Mouse (Mus musculus): ENCODE measurements around the gene Zbtb12. TPM values are rescaled to one million over a fixed set of nuclear protein-coding genes. Genes with fewer than 3 reads are reported as not detected.

The Zbtb12 gene
- polyA plus RNA-seq, 1 experiment: 10.2 TPM

DNA sequence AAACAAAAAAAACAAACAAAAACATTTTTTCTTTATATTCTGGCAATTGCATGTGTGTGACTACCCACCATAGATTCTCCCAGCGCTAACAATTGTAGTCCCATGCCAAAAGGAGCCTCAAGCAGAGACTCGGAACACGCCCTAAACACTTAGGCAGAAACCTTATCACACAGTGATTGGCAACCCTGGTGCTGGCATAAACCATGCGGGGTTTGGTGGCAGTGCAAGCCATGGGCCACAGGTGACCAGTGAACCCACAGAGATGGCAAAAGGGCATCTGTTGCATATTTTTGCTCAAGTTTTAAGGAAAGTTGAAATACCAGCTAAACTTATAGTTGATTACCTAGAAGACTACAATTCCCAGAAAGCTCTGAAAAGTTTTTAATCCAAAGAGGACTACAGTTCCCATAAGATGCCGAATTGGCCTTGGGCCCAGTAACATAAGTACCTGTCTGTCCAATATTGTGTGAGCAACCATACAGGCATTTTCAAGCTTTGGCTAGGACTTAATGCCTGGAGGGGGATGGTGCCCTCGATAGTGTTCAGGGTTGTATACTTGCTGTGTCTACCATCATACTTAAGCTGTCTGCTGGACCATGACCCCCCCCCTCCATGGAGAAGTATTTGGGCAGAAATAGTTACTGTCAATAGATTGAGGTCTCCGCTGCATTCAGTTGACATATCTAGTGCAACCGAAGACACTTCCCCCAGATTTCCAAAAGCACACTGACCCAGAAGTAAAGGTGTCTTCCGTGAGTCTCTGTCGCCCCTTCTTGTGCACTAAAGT is 18.3 kb downstream of the Zbtb12 start:
- Histone ChIP-seq H3K79me2 (ENCODE audit: control insufficient read depth, insufficient read depth) (peaks cover 28% of the 10 kb centered on the region), H3K4me2 (ENCODE audit: low read depth) (peak overlapping the region; percentile 98), H3K36me3 (ENCODE audit: control insufficient read depth, insufficient read depth) (no peaks in the 10 kb centered on the region), H3K4me3 (peak overlapping the region; percentile 91), H3K27me3 (ENCODE audit: control insufficient read depth, insufficient read depth, insufficient read length) (no peaks in the 10 kb centered on the region), H3ac (ENCODE audit: control insufficient read depth, insufficient read length) (peak overlapping the region; percentile 75)
- no peak for TF ChIP-seq E2F4 (IDR thresholded peaks at IDR 0.05; ENCODE audit: insufficient read depth)
- TF ChIP-seq TCF12 (IDR thresholded peaks at IDR 0.05; ENCODE audit: insufficient read depth, poor library complexity, severe bottlenecking): no peak
- no peak for TF ChIP-seq SRF (IDR thresholded peaks at IDR 0.05; ENCODE audit: control insufficient read depth, insufficient read length, low read depth)
- no peak for TF ChIP-seq CEBPB (IDR thresholded peaks at IDR 0.05; ENCODE audit: insufficient read depth, poor library complexity, severe bottlenecking)
- TF ChIP-seq MAX (IDR thresholded peaks at IDR 0.05; ENCODE audit: low read depth): no peak
- no peak for TF ChIP-seq MYOG (IDR thresholded peaks at IDR 0.05; ENCODE audit: control insufficient read depth in 1 of 3, insufficient read depth in 1 of 3, insufficient read length in 2 of 3, low read depth in 2 of 3)
- no peak for TF ChIP-seq USF1 (IDR thresholded peaks at IDR 0.05; ENCODE audit: low read depth)
- no peak for TF ChIP-seq POLR2A (IDR thresholded peaks at IDR 0.05; ENCODE audit: insufficient read length, low read depth)
- TF ChIP-seq POLR2AphosphoS2 (IDR thresholded peaks at IDR 0.05; ENCODE audit: insufficient read length, low read depth): peak; percentile 14
- no peak for TF ChIP-seq TCF3 (IDR thresholded peaks at IDR 0.05; ENCODE audit: insufficient read length, low read depth)
- TF ChIP-seq REST (IDR thresholded peaks at IDR 0.05; ENCODE audit: insufficient read depth, insufficient read length): no peak
- TF ChIP-seq MYOD1 (IDR thresholded peaks at IDR 0.05; ENCODE audit: control insufficient read depth in 1 of 3, insufficient read length in 2 of 3, low read depth in 2 of 3): peak in 1 of 3 experiments; percentile 0

DNA sequence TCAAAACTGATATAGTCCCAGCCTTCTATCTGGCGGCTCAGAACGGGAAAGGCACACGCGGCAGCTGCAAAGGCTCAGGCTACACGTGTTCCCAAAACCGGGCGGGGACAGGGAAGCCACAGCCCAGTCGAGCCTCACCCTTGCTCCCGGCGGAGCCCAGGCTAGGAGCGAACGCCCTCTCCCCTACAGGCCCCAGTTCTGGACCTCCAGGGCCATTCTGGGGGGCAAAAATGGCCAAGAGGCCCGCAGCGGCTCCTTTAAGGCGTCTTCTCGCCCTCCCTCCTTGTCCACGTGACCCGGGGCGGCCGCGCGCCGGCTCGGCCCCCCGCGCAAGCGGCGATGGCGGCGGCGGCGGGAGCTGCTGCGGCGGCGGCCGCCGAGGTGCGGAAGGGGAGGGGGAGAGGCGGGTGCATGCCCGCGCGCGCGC is 18.9 kb downstream of the Zbtb12 start, which contains the start of the genes C2 and Ehmt2:
C2 (minus strand) TSS at position 106 of the 427 bp plus-strand sequence.
Ehmt2 (plus strand) TSS at position 310 of the 427 bp plus-strand sequence.
- peaks cover 28% of the 10 kb centered on the region for H3K79me2 ChIP-seq (ENCODE audit: control insufficient read depth, insufficient read depth)
- peaks cover 4% of the 10 kb centered on the region for H3K36me3 ChIP-seq (ENCODE audit: control insufficient read depth, insufficient read depth)
- peak; percentile 77 for TF ChIP-seq USF1 (IDR thresholded peaks at IDR 0.05; ENCODE audit: low read depth)
- TF ChIP-seq REST (IDR thresholded peaks at IDR 0.05; ENCODE audit: insufficient read depth, insufficient read length): no peak
- TF ChIP-seq MYOD1 (IDR thresholded peaks at IDR 0.05; ENCODE audit: control insufficient read depth in 1 of 3, insufficient read length in 2 of 3, low read depth in 2 of 3): peak; percentile 1 to 84 (median 78)
- TF ChIP-seq MYOG (IDR thresholded peaks at IDR 0.05; ENCODE audit: control insufficient read depth in 1 of 3, insufficient read depth in 1 of 3, insufficient read length in 2 of 3, low read depth in 2 of 3): peak; percentile 57 to 89 (median 69)
- TF ChIP-seq E2F4 (IDR thresholded peaks at IDR 0.05; ENCODE audit: insufficient read depth): no peak
- TF ChIP-seq TCF12 (IDR thresholded peaks at IDR 0.05; ENCODE audit: insufficient read depth, poor library complexity, severe bottlenecking): peak; percentile 5
- no peak for TF ChIP-seq TCF3 (IDR thresholded peaks at IDR 0.05; ENCODE audit: insufficient read length, low read depth)
- TF ChIP-seq MAX (IDR thresholded peaks at IDR 0.05; ENCODE audit: low read depth): peak; percentile 51
- no peak for TF ChIP-seq CEBPB (IDR thresholded peaks at IDR 0.05; ENCODE audit: insufficient read depth, poor library complexity, severe bottlenecking)
- TF ChIP-seq SRF (IDR thresholded peaks at IDR 0.05; ENCODE audit: control insufficient read depth, insufficient read length, low read depth): no peak
- TF ChIP-seq POLR2AphosphoS2 (IDR thresholded peaks at IDR 0.05; ENCODE audit: insufficient read length, low read depth): peak; percentile 92
- peak; percentile 79 for TF ChIP-seq POLR2A (IDR thresholded peaks at IDR 0.05; ENCODE audit: insufficient read length, low read depth)
- peak within 1 kb of the TSS; percentile 98 for H3K4me2 ChIP-seq (ENCODE audit: low read depth)
- peak within 1 kb of the TSS; percentile 91 for H3K4me3 ChIP-seq
- no peaks in the 10 kb centered on the region for H3K27me3 ChIP-seq (ENCODE audit: control insufficient read depth, insufficient read depth, insufficient read length)
- H3ac ChIP-seq (ENCODE audit: control insufficient read depth, insufficient read length): peak within 1 kb of the TSS; percentile 75

DNA sequence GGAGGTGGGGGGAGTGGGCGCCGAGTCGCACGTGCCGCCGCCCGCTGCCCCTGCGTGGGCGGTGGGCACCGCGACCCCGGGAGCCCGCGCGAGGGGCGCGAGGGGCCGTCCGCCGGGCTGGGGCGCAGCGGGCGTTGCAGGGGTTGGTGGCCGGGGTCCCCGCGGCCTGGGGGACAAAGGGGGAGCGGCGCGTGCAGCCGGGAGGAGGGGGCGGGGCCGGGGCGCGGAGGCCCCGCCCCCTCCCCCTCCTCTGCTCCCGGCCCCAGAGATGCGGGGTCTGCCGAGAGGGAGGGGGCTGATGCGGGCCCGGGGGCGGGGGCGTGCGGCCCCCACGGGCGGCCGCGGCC is 19.4 kb downstream of the Zbtb12 start:
- Histone ChIP-seq H3K4me2 (ENCODE audit: low read depth) (no peak overlapping the region), H3K79me2 (ENCODE audit: control insufficient read depth, insufficient read depth) (peaks cover 28% of the 10 kb centered on the region), H3ac (ENCODE audit: control insufficient read depth, insufficient read length) (peak overlapping the region; percentile 75), H3K4me3 (peak overlapping the region; percentile 91), H3K27me3 (ENCODE audit: control insufficient read depth, insufficient read depth, insufficient read length) (no peaks in the 10 kb centered on the region), H3K36me3 (ENCODE audit: control insufficient read depth, insufficient read depth) (peaks cover 4% of the 10 kb centered on the region)
- TF ChIP-seq POLR2AphosphoS2 (IDR thresholded peaks at IDR 0.05; ENCODE audit: insufficient read length, low read depth): no peak
- TF ChIP-seq TCF12 (IDR thresholded peaks at IDR 0.05; ENCODE audit: insufficient read depth, poor library complexity, severe bottlenecking): no peak
- TF ChIP-seq USF1 (IDR thresholded peaks at IDR 0.05; ENCODE audit: low read depth): no peak
- no peak for TF ChIP-seq POLR2A (IDR thresholded peaks at IDR 0.05; ENCODE audit: insufficient read length, low read depth)
- TF ChIP-seq MYOG (IDR thresholded peaks at IDR 0.05; ENCODE audit: control insufficient read depth in 1 of 3, insufficient read depth in 1 of 3, insufficient read length in 2 of 3, low read depth in 2 of 3): no peak
- no peak for TF ChIP-seq MYOD1 (IDR thresholded peaks at IDR 0.05; ENCODE audit: control insufficient read depth in 1 of 3, insufficient read length in 2 of 3, low read depth in 2 of 3)
- TF ChIP-seq TCF3 (IDR thresholded peaks at IDR 0.05; ENCODE audit: insufficient read length, low read depth): no peak
- TF ChIP-seq E2F4 (IDR thresholded peaks at IDR 0.05; ENCODE audit: insufficient read depth): no peak
- no peak for TF ChIP-seq MAX (IDR thresholded peaks at IDR 0.05; ENCODE audit: low read depth)
- TF ChIP-seq REST (IDR thresholded peaks at IDR 0.05; ENCODE audit: insufficient read depth, insufficient read length): no peak
- TF ChIP-seq CEBPB (IDR thresholded peaks at IDR 0.05; ENCODE audit: insufficient read depth, poor library complexity, severe bottlenecking): no peak
- no peak for TF ChIP-seq SRF (IDR thresholded peaks at IDR 0.05; ENCODE audit: control insufficient read depth, insufficient read length, low read depth)

DNA sequence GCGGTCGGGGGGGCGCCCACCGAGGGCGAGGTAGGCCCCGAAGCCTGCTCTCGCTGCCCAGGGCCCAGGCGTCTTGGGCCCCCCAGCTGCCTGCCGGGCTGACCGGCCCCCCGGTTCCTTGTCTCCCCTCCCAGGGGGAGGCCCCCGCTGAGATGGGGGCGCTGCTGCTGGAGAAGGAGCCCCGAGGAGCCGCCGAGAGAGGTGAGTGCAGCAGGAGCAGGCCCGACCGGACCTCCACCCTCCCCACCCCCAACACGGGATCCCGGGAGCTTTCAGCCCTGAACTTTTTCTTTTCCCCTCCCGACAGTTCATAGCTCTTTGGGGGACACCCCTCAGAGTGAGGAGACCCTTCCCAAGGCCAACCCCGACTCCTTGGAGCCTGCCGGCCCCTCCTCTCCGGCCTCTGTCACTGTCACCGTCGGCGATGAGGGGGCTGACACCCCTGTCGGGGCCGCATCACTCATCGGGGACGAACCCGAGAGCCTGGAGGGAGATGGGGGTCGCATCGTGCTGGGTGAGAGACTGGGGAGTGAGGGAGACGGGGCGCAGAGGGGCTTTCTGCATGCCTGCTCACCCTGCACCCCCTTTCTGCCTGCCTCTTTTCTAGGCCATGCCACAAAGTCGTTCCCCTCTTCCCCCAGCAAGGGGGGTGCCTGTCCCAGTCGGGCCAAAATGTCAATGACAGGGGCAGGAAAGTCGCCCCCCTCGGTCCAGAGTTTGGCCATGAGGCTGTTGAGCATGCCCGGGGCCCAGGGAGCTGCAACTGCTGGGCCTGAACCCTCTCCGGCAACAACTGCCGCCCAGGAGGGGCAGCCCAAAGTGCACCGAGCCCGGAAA is 20.0 kb downstream of the Zbtb12 start:
- Histone ChIP-seq H3K36me3 (ENCODE audit: control insufficient read depth, insufficient read depth) (peaks cover 4% of the 10 kb centered on the region), H3ac (ENCODE audit: control insufficient read depth, insufficient read length) (peak overlapping the region; percentile 75), H3K4me3 (peak overlapping the region; percentile 91), H3K27me3 (ENCODE audit: control insufficient read depth, insufficient read depth, insufficient read length) (no peaks in the 10 kb centered on the region), H3K4me2 (ENCODE audit: low read depth) (peak overlapping the region; percentile 80), H3K79me2 (ENCODE audit: control insufficient read depth, insufficient read depth) (peaks cover 28% of the 10 kb centered on the region)
- TF ChIP-seq POLR2A (IDR thresholded peaks at IDR 0.05; ENCODE audit: insufficient read length, low read depth): peak; percentile 8
- TF ChIP-seq REST (IDR thresholded peaks at IDR 0.05; ENCODE audit: insufficient read depth, insufficient read length): no peak
- no peak for TF ChIP-seq E2F4 (IDR thresholded peaks at IDR 0.05; ENCODE audit: insufficient read depth)
- TF ChIP-seq MYOG (IDR thresholded peaks at IDR 0.05; ENCODE audit: control insufficient read depth in 1 of 3, insufficient read depth in 1 of 3, insufficient read length in 2 of 3, low read depth in 2 of 3): peak in 1 of 3 experiments; percentile 37
